In genomic region chr11:63537693-63538092, GRCm38 (mm10) we compare ENCODE assay signal across 24 mouse cellular contexts.
DNase-seq lines count a peak whose midpoint lies in the region; TF ChIP-seq lines count a peak whose summit lies in the region.
"Had no signal": no experiment of that assay in that cellular context is flagged by ENCODE, and none has a peak within 500 bp of the region (broad histone marks: within the 10 kb centered on the region; RNA-seq: fewer than 3 reads in every experiment).

No protein-coding gene starts in this region.

- H3K27ac ChIP-seq in layer of hippocampus, adult 2 months, result no peak overlapping the region
- H3K27ac ChIP-seq: forebrain, embryonic 15.5 days; heart, embryonic 15.5 days; hindbrain, embryonic 10.5 days; hindbrain, embryonic 13.5 days; intestine, embryonic 15.5 days had no signal

- H3K4me3 ChIP-seq in layer of hippocampus, adult 2 months, result no peak overlapping the region
- H3K4me3 ChIP-seq: forebrain, embryonic 15.5 days; heart, embryonic 12.5 days; heart, embryonic 15.5 days; hindbrain, embryonic 10.5 days; hindbrain, embryonic 13.5 days; intestine, embryonic 15.5 days had no signal

- peak; percentile 1 for DNase-seq in cerebellum, adult 9-10 months
- no peak for DNase-seq in cerebellum, adult 8-10 months
- DNase-seq in layer of hippocampus, adult 9-11 months, result peak; percentile 29
- DNase-seq in layer of hippocampus, adult 2 months (ENCODE audit: low spot score in 2 of 2), result no peak
- peak; percentile 2 for DNase-seq in right cerebral cortex, adult 18-20 months
- no peak for DNase-seq in right cerebral cortex, postnatal 36 days (ENCODE audit: low spot score in 2 of 2)
- DNase-seq in fat pad, adult 2 months (ENCODE audit: extremely low read depth, low read depth, low spot score), result peak; percentile 91
- DNase-seq in urinary bladder, postnatal 4 days (ENCODE audit: low spot score in 2 of 2), result no peak
- DNase-seq: adrenal gland, postnatal 10 days; adrenal gland, postnatal 36 days; B cell, adult 2 months; cerebellum, adult 11 months; cerebellum, adult 2 months; cerebellum, postnatal 14 days; gastrocnemius, postnatal 10 days; gastrocnemius, postnatal 36 days; heart, postnatal 10 days; heart, postnatal 36 days had no signal

- TF ChIP-seq CTCF in layer of hippocampus, adult 2 months (conservative IDR thresholded peaks at IDR 0.05), result no peak

Comparison
In these comparisons a context has a peak if more than half of its experiments do, and no peak if none do; other contexts are left out.
1. DNase-seq: peak in cerebellum, adult 9-10 months (single experiment), layer of hippocampus, adult 9-11 months (single experiment), right cerebral cortex, adult 18-20 months (single experiment) and fat pad, adult 2 months (single experiment); none in cerebellum, adult 8-10 months (single experiment), layer of hippocampus, adult 2 months (0 of 2), right cerebral cortex, postnatal 36 days (0 of 2) and urinary bladder, postnatal 4 days (0 of 2).